Comparison of ENCODE assay signal across 26 mouse cellular contexts in the genomic region with DNA sequence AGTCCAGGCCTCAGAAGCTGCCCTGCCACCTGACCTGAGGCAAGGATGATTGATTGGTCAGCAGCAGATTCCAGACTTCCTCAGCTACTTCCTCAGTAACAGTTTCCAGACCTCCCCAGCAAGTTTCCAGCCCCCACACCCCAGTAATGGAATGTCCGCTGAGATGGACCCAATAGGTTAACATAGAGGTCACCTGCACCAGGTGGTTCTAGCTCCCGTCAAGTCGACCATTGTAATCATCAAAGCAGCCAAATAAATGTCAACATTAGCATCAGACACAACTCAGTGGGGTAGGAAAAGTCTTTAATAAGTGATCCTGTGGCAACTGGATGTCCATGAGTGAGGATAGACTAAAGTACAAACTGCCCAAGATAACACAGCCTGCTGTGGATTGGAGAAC. TPM values are rescaled to one million over a fixed set of nuclear protein-coding genes. Genes with fewer than 3 reads are reported as not detected.
DNase-seq lines count a peak whose midpoint lies in the region; ATAC-seq and TF ChIP-seq lines count a peak whose summit lies in the region.
"Had no signal": no experiment of that assay in that cellular context is flagged by ENCODE, and none has a peak within 500 bp of the region (broad histone marks: within the 10 kb centered on the region; RNA-seq: fewer than 3 reads in every experiment).

No protein-coding gene starts in this region.

- no peaks in the 10 kb centered on the region for H3K27me3 ChIP-seq in kidney, adult 2 months (replicated peaks; ENCODE audit: control insufficient read depth, insufficient read depth, low read length)
- H3K27me3 ChIP-seq in midbrain, embryonic 14.5 days (ENCODE audit: control insufficient read depth, insufficient read depth, low read length), result no peaks in the 10 kb centered on the region
- H3K27me3 ChIP-seq: embryonic facial prominence, embryonic 13.5 days; embryonic facial prominence, embryonic 15.5 days; forebrain, embryonic 12.5 days; Patski had no signal

- no peaks in the 10 kb centered on the region for H3K9me3 ChIP-seq in midbrain, embryonic 14.5 days (ENCODE audit: control insufficient read depth, low read length)
- H3K9me3 ChIP-seq: embryonic facial prominence, embryonic 13.5 days; embryonic facial prominence, embryonic 15.5 days; forebrain, embryonic 10.5 days; forebrain, embryonic 12.5 days; G1E had no signal

- ATAC-seq in midbrain, embryonic 14.5 days (ENCODE audit: low FRiP score, low TSS enrichment), result no peak
- ATAC-seq: forebrain, embryonic 14.5 days; forebrain, embryonic 16.5 days; Patski had no signal

- no peak for TF ChIP-seq POLR2A in kidney, adult 2 months (IDR thresholded peaks at IDR 0.05; ENCODE audit: low read depth, low read length)

- no peak overlapping the region for H3K4me3 ChIP-seq in kidney, adult 2 months (ENCODE audit: insufficient read depth, low read depth, low read length)
- H3K4me3 ChIP-seq in midbrain, embryonic 14.5 days (replicated peaks; ENCODE audit: low read depth, low read length), result no peak overlapping the region
- H3K4me3 ChIP-seq: embryonic facial prominence, embryonic 13.5 days; embryonic facial prominence, embryonic 15.5 days; erythroblast, embryonic 14.5 days; forebrain, embryonic 10.5 days; forebrain, embryonic 12.5 days had no signal

- peaks cover 11% of the 10 kb centered on the region for H3K4me1 ChIP-seq in kidney, adult 2 months (ENCODE audit: control insufficient read depth, insufficient read depth, low read length)
- 0 out of 2 replicates have a peak, but pooled peaks cover 7% of the 10 kb centered on the region for H3K4me1 ChIP-seq in midbrain, embryonic 14.5 days (ENCODE audit: control insufficient read depth, insufficient read depth, low read length)
- H3K4me1 ChIP-seq: embryonic facial prominence, embryonic 15.5 days had no signal

- no peaks in the 10 kb centered on the region for H3K36me3 ChIP-seq in kidney, adult 2 months (ENCODE audit: control insufficient read depth, insufficient read depth, low read length)
- H3K36me3 ChIP-seq in midbrain, embryonic 14.5 days (ENCODE audit: control insufficient read depth, insufficient read depth, low read length), result no peaks in the 10 kb centered on the region
- H3K36me3 ChIP-seq: embryonic facial prominence, embryonic 13.5 days; embryonic facial prominence, embryonic 15.5 days; forebrain, embryonic 10.5 days; forebrain, embryonic 12.5 days; G1E had no signal

- H3K9ac ChIP-seq in midbrain, embryonic 14.5 days (replicated peaks; ENCODE audit: low read length), result no peak overlapping the region
- H3K9ac ChIP-seq: embryonic facial prominence, embryonic 13.5 days; embryonic facial prominence, embryonic 15.5 days; forebrain, embryonic 12.5 days had no signal

- no peak for DNase-seq in kidney, adult 2 months
- no peak for DNase-seq in kidney, postnatal 25 days
- peak; percentile 90 for DNase-seq in ES-CJ7 (ENCODE audit: low read depth, low spot score)
- peak; percentile 96 for DNase-seq in R1 (ENCODE audit: low read depth, low spot score)
- peak; percentile 59 for DNase-seq in yolk sac, embryonic 10.5 days (ENCODE audit: low spot score)
- DNase-seq in retina, postnatal 1 day, result no peak
- no peak for DNase-seq in spleen, adult 12 weeks (ENCODE audit: low spot score)
- no peak for DNase-seq in midbrain, embryonic 14.5 days
- DNase-seq: adrenal gland, adult 2 months; adrenal gland, postnatal 10 days; adrenal gland, postnatal 25 days; cerebellum, adult 11 months; cerebellum, adult 18-20 months; cerebellum, adult 8-10 months; cerebellum, adult 9-11 months; cerebellum, postnatal 14 days; cerebellum, postnatal 36 days had no signal

- TF ChIP-seq CTCF in kidney, adult 2 months (conservative IDR thresholded peaks at IDR 0.05; ENCODE audit: insufficient read depth, insufficient read length, low read depth, low read length), result no peak

- H3K27ac ChIP-seq in kidney, adult 2 months (ENCODE audit: insufficient read depth, low read depth, low read length), result peak overlapping the region; percentile 27; the same call in 1 of the 2 replicates
- H3K27ac ChIP-seq in midbrain, embryonic 14.5 days (replicated peaks; ENCODE audit: low read depth, low read length), result no peak overlapping the region
- H3K27ac ChIP-seq: embryonic facial prominence, embryonic 13.5 days; embryonic facial prominence, embryonic 15.5 days; forebrain, embryonic 10.5 days; forebrain, embryonic 12.5 days had no signal

- no peak overlapping the region for H3K4me2 ChIP-seq in midbrain, embryonic 14.5 days (ENCODE audit: low read length)
- H3K4me2 ChIP-seq: embryonic facial prominence, embryonic 13.5 days; embryonic facial prominence, embryonic 15.5 days; forebrain, embryonic 12.5 days had no signal

- 34% methylated on average over 3 of the region's 3 CpGs for WGBS in kidney, adult 2 months
- 98% methylated on average over 3 of the region's 3 CpGs for WGBS in midbrain, embryonic 14.5 days

RNA-seq across cellular contexts. Expression of a gene that starts 3.7 kb away (rescaled TPM):
- 63.1 and 82.2 TPM in 2 replicates for polyA plus RNA-seq in kidney, adult 2 months (2012; rRNA removed)
- 416 and 455 TPM in 2 replicates for polyA plus RNA-seq in midbrain, embryonic 14.5 days (2014; fragmentation: Nextera tagmentation; extraction: Ambion mirVana)

Comparison
In these comparisons a context has a peak if more than half of its experiments do, and no peak if none do; other contexts are left out.
1. DNase-seq: peak in ES-CJ7 (single experiment), R1 (single experiment) and yolk sac, embryonic 10.5 days (single experiment); none in kidney, adult 2 months (single experiment), kidney, postnatal 25 days (0 of 2), retina, postnatal 1 day (single experiment), spleen, adult 12 weeks (single experiment) and midbrain, embryonic 14.5 days (single experiment).